Mouse (Mus musculus) kidney, embryonic 14.5 days (tissue): ENCODE data around the gene Prl. TPM values are rescaled to one million over a fixed set of nuclear protein-coding genes. Genes with fewer than 3 reads are reported as not detected.

Experiments used
- ATAC-seq: fragments of 200-750 bp; cut with Nextera tagmentation; 2 replicates; pipeline ENCODE4 v1.8.0; 2017; ENCODE audit warnings: moderate number of reproducible peaks, mild to moderate bottlenecking, moderate TSS enrichment, moderate library complexity; ENCODE audit not compliant: low FRiP score, low TSS enrichment
- H3K27ac ChIP-seq: fragments of 300-500 bp; sonication (generic); 2 replicates; pipeline ENCODE4 v1.5.1; 2014; ENCODE audit warnings: low read depth, mild to moderate bottlenecking, low read length, moderate library complexity, mixed read lengths
- H3K27me3 ChIP-seq: fragments of 300-500 bp; sonication (generic); 2 replicates; pipeline ENCODE4 v1.6.1; 2014; ENCODE audit warnings: mild to moderate bottlenecking, low read length; ENCODE audit not compliant: control insufficient read depth, insufficient read depth
- H3K36me3 ChIP-seq: fragments of 300-500 bp; sonication (generic); 2 replicates; pipeline ENCODE4 v1.6.1; 2014; ENCODE audit warnings: low read length, mixed read lengths; ENCODE audit not compliant: control insufficient read depth, insufficient read depth
- H3K4me1 ChIP-seq: fragments of 300-500 bp; sonication (generic); 2 replicates; pipeline ENCODE4 v1.6.1; 2014; ENCODE audit warnings: low read length, mixed read lengths; ENCODE audit not compliant: control insufficient read depth, insufficient read depth
- H3K4me2 ChIP-seq: fragments of 300-500 bp; sonication (generic); replicated peaks from 2 replicates; pipeline ENCODE4 v1.6.1; 2014; ENCODE audit warnings: low read depth, mild to moderate bottlenecking, low read length
- H3K4me3 ChIP-seq: fragments of 300-500 bp; sonication (generic); 2 replicates; pipeline ENCODE4 v1.5.1; 2014; ENCODE audit warnings: mild to moderate bottlenecking, low read length
- H3K9ac ChIP-seq: fragments of 300-500 bp; sonication (generic); 2 replicates; pipeline ENCODE4 v1.6.1; 2014; ENCODE audit warnings: low read depth, mild to moderate bottlenecking, low read length, moderate library complexity
- H3K9me3 ChIP-seq: fragments of 300-500 bp; sonication (generic); 2 replicates; pipeline ENCODE4 v1.6.1; 2016; ENCODE audit warnings: low read length; ENCODE audit not compliant: control insufficient read depth
- WGBS: fragments of 180-500 bp; shearing (Covaris S2); extraction: QIAGEN DNeasy Blood & Tissue Kit; methylation state at CpG from one replicate; pipeline ENCODE4 v1.1.7; 2014; 5-methylcytosine and 5-hydroxymethylcytosine counted together
- polyA plus RNA-seq: library from polyadenylated mRNA; unstranded; fragments of >200 nt; fragmentation: Nextera tagmentation; extraction: Ambion mirVana; gene quantifications from 2 replicates; pipeline ENCODE4 v1.2.1, GENCODE M21; 2014

Prl gene
- not detected in 2 replicates for polyA plus RNA-seq

DNA sequence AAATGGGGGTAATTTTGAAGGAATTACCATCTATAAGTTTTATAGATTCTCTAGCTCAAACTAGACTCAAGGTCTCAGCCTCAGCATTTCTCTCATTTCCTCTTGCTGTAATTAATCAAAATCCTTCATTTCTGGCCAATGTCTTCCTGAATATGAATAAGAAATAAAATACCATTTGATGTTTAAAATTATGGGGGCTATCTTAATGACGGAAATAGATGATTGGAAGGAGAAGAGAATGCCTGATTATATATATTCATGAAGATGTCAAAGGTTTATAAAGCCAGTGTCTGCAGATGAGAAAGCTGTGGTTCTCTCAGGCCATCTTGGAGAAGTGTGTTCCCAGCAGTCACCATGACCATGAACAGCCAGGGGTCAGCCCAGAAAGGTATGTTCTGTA is at the start of gene Prl:
TSS of gene Prl (plus strand) at position 301 of the 400 bp plus-strand sequence.
- ATAC-seq: no peak
- H3K9me3 ChIP-seq: no peaks in the 10 kb centered on the region
- H3K36me3 ChIP-seq: no peaks in the 10 kb centered on the region
- no peak within 1 kb of the TSS for H3K4me2 ChIP-seq
- H3K9ac ChIP-seq: no peak within 1 kb of the TSS
- 96% methylated on average over 1 of the region's 1 CpGs for WGBS
- no peak within 1 kb of the TSS for H3K4me3 ChIP-seq
- H3K4me1 ChIP-seq: no peaks in the 10 kb centered on the region
- no peak within 1 kb of the TSS for H3K27ac ChIP-seq
- no peaks in the 10 kb centered on the region for H3K27me3 ChIP-seq

GRCm38 (mm10) chr13:27026614-27027013 is 30.8 kb upstream of the Prl start:
- Histone ChIP-seq H3K27me3 (no peaks in the 10 kb centered on the region), H3K36me3 (no peaks in the 10 kb centered on the region), H3K4me2 (no peak overlapping the region), H3K9ac (no peak overlapping the region), H3K4me1 (peaks cover 9% of the 10 kb centered on the region), H3K27ac (no peak overlapping the region), H3K4me3 (no peak overlapping the region), H3K9me3 (no peaks in the 10 kb centered on the region)
- ATAC-seq: no peak
- WGBS: 83% methylated on average over 1 of the region's 1 CpGs

DNA sequence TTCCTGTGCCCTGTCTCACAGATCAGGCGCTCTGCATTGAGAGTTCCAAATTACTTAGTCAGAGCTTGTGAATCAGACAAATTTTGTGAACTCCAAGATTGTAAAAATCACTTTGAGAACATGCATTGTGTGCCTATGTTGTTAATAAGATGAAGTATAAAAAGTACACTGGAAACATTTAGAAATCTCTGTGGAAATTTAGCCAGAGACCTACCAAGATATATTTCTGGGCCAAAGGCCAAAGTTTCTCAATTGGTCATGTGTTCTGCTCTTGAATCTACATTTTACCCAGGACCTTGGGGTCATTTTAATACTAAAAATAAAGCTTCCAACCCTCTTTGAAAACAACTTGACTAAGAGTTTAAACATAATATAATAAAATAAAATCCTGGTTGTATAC is 30.0 kb upstream of the Prl start:
- no peak overlapping the region for H3K9ac ChIP-seq
- no peaks in the 10 kb centered on the region for H3K27me3 ChIP-seq
- ATAC-seq: no peak
- no peak overlapping the region for H3K4me2 ChIP-seq
- no peak overlapping the region for H3K4me3 ChIP-seq
- peaks cover 14% of the 10 kb centered on the region for H3K4me1 ChIP-seq
- 88% methylated on average over 1 of the region's 1 CpGs for WGBS
- H3K27ac ChIP-seq: no peak overlapping the region
- no peaks in the 10 kb centered on the region for H3K9me3 ChIP-seq
- no peaks in the 10 kb centered on the region for H3K36me3 ChIP-seq

- WGBS: 89% methylated on average over 2 of the region's 2 CpGs
- Histone ChIP-seq H3K27ac (no peak overlapping the region), H3K4me2 (no peak overlapping the region), H3K4me3 (no peak overlapping the region), H3K9ac (no peak overlapping the region), H3K27me3 (no peaks in the 10 kb centered on the region), H3K4me1 (peaks cover 14% of the 10 kb centered on the region), H3K36me3 (no peaks in the 10 kb centered on the region), H3K9me3 (no peaks in the 10 kb centered on the region)
- no peak for ATAC-seq
These were observed 28.7 kb upstream of the Prl start for GRCm38 (mm10) chr13:27028501-27029240.

- H3K4me3 ChIP-seq: no peak overlapping the region
- H3K4me2 ChIP-seq: no peak overlapping the region
- H3K4me1 ChIP-seq: peaks cover 14% of the 10 kb centered on the region
- no peaks in the 10 kb centered on the region for H3K27me3 ChIP-seq
- H3K9ac ChIP-seq: no peak overlapping the region
- no peaks in the 10 kb centered on the region for H3K9me3 ChIP-seq
- H3K27ac ChIP-seq: peak overlapping the region; percentile 64
- no peaks in the 10 kb centered on the region for H3K36me3 ChIP-seq
- WGBS: 20% methylated on average over 4 of the region's 4 CpGs
- peak; percentile 81; the same call in 1 of the 2 replicates for ATAC-seq
These were observed 26.1 kb upstream of the Prl start for GRCm38 (mm10) chr13:27031101-27031852.

DNA sequence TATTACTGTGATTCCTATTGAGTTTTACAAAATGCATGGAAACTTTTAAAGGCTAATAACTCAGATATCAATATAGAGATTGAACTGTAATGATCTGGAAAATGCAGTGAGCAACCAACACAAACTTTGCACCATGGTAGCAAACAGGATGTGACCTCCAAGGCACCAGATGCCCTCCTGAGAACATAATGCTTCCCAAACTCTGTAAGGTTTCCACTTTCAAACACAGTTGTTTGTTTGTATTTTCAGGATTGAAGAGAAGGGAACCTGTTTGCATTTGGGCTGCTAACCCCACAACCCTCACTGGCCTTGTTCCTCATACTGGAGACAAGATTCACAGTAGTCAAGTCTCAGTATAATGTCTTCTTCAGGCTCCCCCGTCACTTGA is 25.5 kb upstream of the Prl start:
- H3K36me3 ChIP-seq: no peaks in the 10 kb centered on the region
- H3K27me3 ChIP-seq: no peaks in the 10 kb centered on the region
- peak overlapping the region; percentile 38; the same call in 1 of the 2 replicates for H3K27ac ChIP-seq
- H3K4me2 ChIP-seq: no peak overlapping the region
- no peak for ATAC-seq
- H3K9ac ChIP-seq: no peak overlapping the region
- no peaks in the 10 kb centered on the region for H3K9me3 ChIP-seq
- H3K4me3 ChIP-seq: no peak overlapping the region
- peaks cover 14% of the 10 kb centered on the region for H3K4me1 ChIP-seq
- 33% methylated on average over 1 of the region's 1 CpGs for WGBS

GRCm38 (mm10) chr13:27032998-27033397 is 24.4 kb upstream of the Prl start:
- Histone ChIP-seq H3K9ac (no peak overlapping the region), H3K27me3 (no peaks in the 10 kb centered on the region), H3K4me2 (no peak overlapping the region), H3K27ac (no peak overlapping the region), H3K36me3 (no peaks in the 10 kb centered on the region), H3K4me1 (peaks cover 14% of the 10 kb centered on the region), H3K4me3 (no peak overlapping the region), H3K9me3 (no peaks in the 10 kb centered on the region)
- ATAC-seq: no peak
- 88% methylated on average over 2 of the region's 2 CpGs for WGBS

GRCm38 (mm10) chr13:27042185-27042584 is 15.2 kb upstream of the Prl start:
- H3K4me2 ChIP-seq: no peak overlapping the region
- H3K4me3 ChIP-seq: no peak overlapping the region
- H3K27me3 ChIP-seq: no peaks in the 10 kb centered on the region
- no peak overlapping the region for H3K27ac ChIP-seq
- H3K36me3 ChIP-seq: no peaks in the 10 kb centered on the region
- H3K4me1 ChIP-seq: no peaks in the 10 kb centered on the region
- no peaks in the 10 kb centered on the region for H3K9me3 ChIP-seq
- WGBS: 83% methylated on average over 2 of the region's 2 CpGs
- ATAC-seq: no peak
- H3K9ac ChIP-seq: no peak overlapping the region

DNA sequence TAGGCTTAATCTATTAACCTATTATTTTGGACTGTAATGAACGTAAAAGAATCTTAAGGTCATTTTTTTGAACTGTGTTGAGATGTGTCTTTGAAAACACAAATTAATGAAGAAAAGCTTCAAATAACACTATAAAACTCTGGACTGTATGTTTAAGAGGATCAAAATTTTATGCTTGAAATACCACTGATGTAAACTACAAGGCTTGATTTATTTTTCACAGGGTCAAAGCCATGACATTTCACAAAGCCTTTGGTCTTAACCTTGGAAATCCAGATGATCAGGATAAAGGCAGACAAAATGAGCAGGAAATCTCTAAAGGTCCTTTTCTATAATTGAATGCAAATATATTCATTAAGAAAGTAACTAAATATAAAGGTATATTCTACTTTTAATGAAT is 14.0 kb upstream of the Prl start:
- ATAC-seq: no peak
- H3K4me1 ChIP-seq: no peaks in the 10 kb centered on the region
- WGBS: 44% methylated on average over 1 of the region's 1 CpGs

More for the DNA sequence above, 14.0 kb upstream of the Prl start:
- Histone ChIP-seq H3K4me3 (no peak overlapping the region), H3K9me3 (no peaks in the 10 kb centered on the region), H3K36me3 (no peaks in the 10 kb centered on the region), H3K27me3 (no peaks in the 10 kb centered on the region), H3K27ac (no peak overlapping the region), H3K9ac (no peak overlapping the region), H3K4me2 (no peak overlapping the region)
